Mouse (Mus musculus) heart, embryonic 10.5 days (tissue): ENCODE results near the gene Itgb3. TPM values are rescaled to one million over a fixed set of nuclear protein-coding genes. Genes with fewer than 3 reads are reported as not detected.

Source experiments
- DNase-seq: peaks from one replicate; pipeline ENCODE4 v3.0.0-alpha.2; 2017; ENCODE audit warnings: low spot score
- H3K27ac ChIP-seq: fragments of 300-500 bp; sonication (generic); 2 replicates; pipeline ENCODE4 v1.5.1; 2016; ENCODE audit warnings: mild to moderate bottlenecking
- H3K27me3 ChIP-seq: fragments of 300-500 bp; sonication (generic); 2 replicates; pipeline ENCODE4 v1.6.1; 2016; ENCODE audit warnings: mild to moderate bottlenecking; ENCODE audit not compliant: poor library complexity, insufficient read depth, severe bottlenecking
- H3K36me3 ChIP-seq: fragments of 300-500 bp; sonication (generic); 2 replicates; pipeline ENCODE4 v1.6.1; 2016; ENCODE audit warnings: mild to moderate bottlenecking, moderate library complexity
- H3K4me1 ChIP-seq: fragments of 300-500 bp; sonication (generic); 2 replicates; pipeline ENCODE4 v1.6.1; 2016; ENCODE audit warnings: mild to moderate bottlenecking
- H3K4me3 ChIP-seq: fragments of 300-500 bp; sonication (generic); 2 replicates; pipeline ENCODE4 v1.5.1; 2016; ENCODE audit warnings: mild to moderate bottlenecking, moderate library complexity
- H3K9me3 ChIP-seq: fragments of 300-500 bp; sonication (generic); 2 replicates; pipeline ENCODE4 v1.6.1; 2016; ENCODE audit warnings: mild to moderate bottlenecking, moderate library complexity
- WGBS: fragments of 180-500 bp; shearing (Covaris S2); methylation state at CpG from one replicate; pipeline ENCODE4 v1.1.7; 2016; 5-methylcytosine and 5-hydroxymethylcytosine counted together
- polyA plus RNA-seq: library from polyadenylated mRNA; unstranded; fragments of >200 nt; fragmentation: Nextera tagmentation; extraction: Ambion mirVana; gene quantifications from 2 replicates; pipeline ENCODE4 v1.2.1, GENCODE M21; 2016

The Itgb3 gene
- polyA plus RNA-seq, 1 experiment from 2014 or later = 9.1 TPM

GRCm38 (mm10) chr11:104707084-104707483, 99.3 kb downstream of the Itgb3 start:
- Histone ChIP-seq H3K4me3 (no peak overlapping the region), H3K9me3 (no peaks in the 10 kb centered on the region), H3K27me3 (no peaks in the 10 kb centered on the region), H3K36me3 (no peaks in the 10 kb centered on the region), H3K27ac (no peak overlapping the region), H3K4me1 (no peaks in the 10 kb centered on the region)
- DNase-seq = no peak
- WGBS = 68% methylated on average over 2 of the region's 2 CpGs

Other genes starting within 250 kb of the Itgb3 start
- gene Kansl1, start 139.1 kb upstream of the Itgb3 start, polyA plus RNA-seq = 15.3 and 19.3 TPM in 2 replicates
- 39.0 and 39.8 TPM in 2 replicates for gene Cdc27, start 57.4 kb upstream of the Itgb3 start, polyA plus RNA-seq
- gene Myl4, start 57.3 kb upstream of the Itgb3 start, polyA plus RNA-seq = 1,777 and 2,791 TPM in 2 replicates
- gene Gm11639, start 77.7 kb downstream of the Itgb3 start, polyA plus RNA-seq = 0.01 TPM in 1 of 2 replicates, not detected in the other